Mouse (Mus musculus) thymus, postnatal 36 days (tissue): ENCODE measurements around the gene Morf4l1.

ENCODE experiments used
- DNase-seq, 2 experiments: peaks; one replicate each; pipeline ENCODE4 v3.0.0; 2022; ENCODE audit warnings: mixed read lengths in 2 of 2

The Morf4l1 gene

DNA sequence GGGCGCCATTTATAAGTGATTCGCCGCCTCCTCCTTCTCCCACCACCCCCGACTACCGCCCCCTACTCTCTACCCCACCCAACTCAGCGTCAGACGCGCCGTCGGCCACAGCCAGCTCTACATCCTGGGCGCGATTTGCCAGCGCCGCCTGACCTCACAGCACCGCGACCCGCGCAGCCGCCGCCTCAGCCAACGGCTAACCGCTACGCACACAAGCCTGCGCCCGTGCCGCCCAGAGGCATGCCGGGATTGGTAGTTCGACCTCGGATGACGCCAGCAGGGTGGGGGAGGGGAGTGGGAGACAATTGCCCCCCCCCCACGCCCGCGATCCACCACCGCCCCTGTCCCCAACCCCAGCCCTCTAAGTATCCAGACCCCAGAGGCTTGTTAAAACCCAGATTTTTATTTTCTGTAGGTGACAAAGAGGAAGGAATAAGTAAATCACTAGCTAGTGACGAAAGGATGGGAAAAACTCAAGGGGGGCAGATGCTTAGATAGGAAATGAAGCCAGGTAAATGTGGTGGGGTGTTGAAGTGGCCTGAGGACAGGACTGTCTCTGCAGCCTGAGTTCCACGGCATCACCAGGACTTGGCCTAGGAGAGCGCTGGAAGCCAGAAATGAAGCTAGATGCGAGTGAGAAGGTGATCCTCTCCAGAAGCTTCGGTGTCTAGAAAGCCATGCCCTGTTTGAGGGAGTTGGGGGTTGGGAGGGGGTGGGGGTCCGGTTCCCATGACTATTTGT lies at the start of gene Morf4l1:
TSS of gene Morf4l1 (minus strand) at position 208 of the 741 bp plus-strand sequence.
- peak; percentile 93 to 98 for DNase-seq

DNA sequence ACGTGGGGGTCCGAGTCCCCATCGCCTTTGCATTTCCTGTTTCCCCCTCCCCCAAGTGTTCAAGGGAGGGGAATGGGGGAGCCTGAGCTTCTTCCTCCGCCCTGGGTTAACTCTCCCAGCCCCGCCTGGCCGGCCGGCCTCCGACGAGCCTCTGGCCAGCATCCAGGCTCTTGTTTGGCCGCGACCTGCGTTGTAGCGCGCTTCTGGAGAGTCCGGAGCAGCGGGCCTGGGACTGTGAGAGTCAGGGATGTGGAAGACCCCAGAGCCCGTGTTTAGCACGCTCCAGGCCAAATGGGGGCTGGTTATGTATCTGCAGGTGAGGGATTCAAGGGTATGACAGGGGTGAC lies 49.1 kb upstream of the Morf4l1 start:
- no peak for DNase-seq

DNA sequence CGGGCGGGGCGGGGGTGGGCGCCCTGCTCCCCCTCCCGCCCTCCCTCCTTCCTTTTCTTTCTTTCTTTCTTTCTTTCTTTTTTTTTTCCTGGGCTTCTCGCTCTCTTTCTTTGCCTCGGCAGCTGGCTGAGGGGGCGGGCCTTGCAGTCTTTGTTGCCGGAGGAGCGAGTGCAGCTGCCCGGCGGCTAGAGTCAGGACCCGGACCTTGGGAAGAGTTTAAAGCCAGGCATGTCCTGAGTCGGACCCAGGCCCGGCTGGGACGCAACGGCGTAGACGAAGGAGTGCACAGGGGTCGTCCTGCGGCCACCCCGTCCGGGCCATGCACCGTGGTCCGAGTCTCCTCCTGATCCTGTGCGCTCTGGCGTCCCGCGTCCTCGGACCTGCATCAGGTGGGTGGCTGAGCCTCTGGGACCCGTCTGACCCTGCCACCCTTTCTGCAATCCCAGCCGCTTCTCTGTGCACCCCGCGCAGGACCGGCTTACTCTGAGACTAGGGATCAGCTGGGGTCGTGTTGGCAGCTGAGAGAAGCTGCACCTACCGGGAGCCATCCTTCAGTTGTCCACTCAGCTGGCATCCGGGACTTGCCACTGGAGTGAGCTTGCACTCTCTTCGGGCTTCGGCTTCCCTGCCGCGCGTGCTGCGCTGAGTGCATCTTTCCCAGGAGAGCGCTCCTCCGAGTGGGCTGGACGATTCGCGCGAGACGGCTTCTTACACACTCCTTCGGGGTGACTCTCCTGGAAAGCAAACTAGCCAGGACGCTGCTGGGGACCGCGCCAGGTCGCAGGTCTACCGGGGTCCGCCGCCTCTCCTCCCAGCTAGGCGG lies 48.6 kb upstream of the Morf4l1 start, which contains the start of gene Adamts7:
TSS of gene Adamts7 (plus strand) at position 144 of the 823 bp plus-strand sequence.
- DNase-seq = peak; percentile 24 to 53

DNA sequence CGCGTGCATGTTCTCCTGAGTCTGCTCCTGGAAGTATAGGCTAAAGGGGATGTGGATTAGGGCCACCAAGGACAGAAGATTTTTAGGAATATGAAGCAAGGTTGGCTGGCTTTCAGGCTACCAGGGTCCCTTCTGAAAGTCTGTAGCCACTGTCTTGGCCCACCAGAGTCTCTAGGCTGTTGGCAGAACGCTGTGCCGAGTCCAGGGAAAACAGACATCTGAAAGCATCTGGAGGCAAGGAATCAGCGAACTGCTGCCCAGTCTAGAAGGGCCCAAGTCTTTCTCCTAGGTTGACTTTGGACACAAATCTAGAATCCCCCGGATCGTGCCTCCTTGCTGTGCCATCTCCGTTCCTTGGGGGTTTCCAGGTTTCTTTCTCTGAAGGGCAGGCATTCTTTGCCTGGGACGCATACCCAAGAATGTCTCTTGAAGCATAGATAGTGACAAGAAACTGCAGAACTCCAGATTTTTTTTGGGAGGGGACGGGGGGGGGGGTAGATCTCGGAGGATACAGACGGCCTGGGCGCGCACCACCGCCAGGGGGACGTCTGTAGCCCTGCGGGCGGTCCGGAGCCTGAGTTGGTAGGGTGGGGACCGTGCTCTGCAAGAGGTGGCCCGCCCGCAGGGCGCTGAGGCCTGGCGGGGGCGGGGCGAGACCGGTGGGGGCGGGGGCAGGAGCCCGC lies 47.8 kb upstream of the Morf4l1 start:
- DNase-seq = peak; percentile 49 to 62

DNA sequence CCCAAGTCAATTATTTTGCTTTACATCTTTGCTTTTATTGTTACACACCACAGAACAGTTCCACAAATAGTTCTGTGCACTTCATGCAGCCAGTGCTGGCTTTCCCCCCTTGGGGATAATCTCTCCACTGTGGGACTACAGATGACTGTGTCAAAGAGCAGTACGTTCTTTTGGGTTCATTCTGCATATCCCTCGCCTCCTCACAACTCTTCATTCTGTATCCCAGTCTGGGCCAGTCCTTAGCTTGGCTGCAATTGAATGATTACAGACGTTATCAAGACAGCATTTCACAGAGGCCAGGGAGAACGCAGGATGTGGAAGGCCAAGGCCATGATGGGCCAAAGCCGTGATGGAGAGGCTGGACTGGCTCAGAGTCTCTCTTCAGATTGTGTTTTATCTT lies 32.3 kb upstream of the Morf4l1 start:
- DNase-seq = no peak

DNA sequence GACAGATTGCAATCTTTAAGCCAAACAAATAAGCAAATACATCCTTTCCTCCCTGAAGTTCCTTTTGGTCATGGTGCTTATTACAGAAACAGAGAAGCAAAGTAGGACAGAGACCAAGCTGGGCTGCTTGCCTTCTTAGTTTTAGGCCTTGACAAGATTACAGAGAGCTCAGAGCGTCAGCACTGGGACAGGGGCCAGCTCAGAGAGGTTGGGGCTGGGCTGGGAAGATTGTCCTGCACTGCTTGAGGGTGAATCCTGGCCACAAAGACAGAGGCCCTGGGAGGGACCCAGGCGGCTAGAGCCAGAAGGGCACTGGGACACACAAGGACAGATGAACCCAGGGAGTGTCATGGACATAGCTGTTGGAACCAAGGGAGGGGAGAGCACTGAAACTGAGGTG lies 31.2 kb upstream of the Morf4l1 start:
- DNase-seq = no peak

DNA sequence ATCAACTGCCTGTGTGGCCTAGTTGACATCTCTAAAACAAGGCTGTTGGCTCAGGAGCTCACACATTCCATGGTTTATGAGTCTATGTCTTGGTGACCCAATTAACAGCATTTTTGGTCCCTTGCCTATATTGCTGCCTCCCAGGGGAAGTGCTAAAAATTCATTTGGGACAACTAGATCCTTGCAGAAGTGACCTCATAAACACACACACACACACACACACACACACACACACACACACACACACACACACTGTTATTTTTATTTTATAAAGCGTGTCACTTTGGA lies 22.0 kb upstream of the Morf4l1 start:
- DNase-seq = no peak

DNA sequence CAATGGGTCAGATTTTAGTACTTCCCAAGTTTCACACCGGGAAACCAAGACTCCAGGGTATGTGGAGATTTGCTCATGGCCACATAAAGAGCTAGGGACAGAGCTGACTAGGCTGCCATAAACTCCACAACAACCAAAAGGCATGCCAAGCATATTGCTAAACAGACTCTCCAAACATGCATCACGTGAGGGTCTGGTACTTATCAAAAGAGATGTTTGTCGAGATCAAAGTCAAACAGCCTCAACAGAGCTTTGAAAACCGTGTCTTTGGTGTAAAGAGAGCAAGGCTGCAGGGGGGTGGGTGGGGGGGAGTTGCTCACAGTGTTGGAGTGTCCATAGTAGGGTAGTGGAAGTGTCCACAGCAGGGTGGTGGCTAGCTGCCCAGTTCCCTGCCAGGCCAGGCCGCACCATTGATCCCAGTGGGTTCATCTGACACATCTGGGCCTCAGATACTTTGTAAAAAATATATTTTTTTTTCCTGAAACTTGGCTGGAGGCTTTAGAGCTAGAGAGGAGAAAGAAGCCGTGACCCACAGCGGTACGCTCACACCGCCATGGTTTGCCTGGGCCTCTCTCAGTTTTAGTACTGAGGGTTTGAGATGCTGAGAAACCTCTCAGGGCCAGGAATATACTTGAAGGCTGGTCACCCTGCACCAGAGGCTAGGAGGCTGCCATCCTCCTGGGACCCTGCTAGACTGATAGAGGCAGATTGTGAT lies 21.5 kb upstream of the Morf4l1 start:
- DNase-seq = no peak

DNA sequence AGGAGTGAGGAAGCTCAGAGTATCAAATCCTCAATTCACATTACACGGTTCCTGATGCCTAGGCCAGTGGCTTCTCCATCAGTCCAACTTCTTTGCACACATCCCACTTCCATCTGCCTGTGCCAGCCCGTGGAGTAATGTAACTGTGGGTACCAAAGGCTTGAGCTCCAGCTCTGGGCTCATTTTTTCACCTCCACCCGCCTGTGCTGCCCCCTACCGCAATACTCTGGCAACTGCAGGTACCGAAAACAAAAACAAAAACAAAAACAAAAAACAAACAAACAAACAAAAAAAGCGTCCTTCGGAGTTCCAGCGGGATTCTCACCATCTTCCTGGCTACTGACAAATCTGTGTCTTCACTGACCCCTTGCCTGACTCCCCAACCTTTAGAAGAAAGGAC lies 20.9 kb upstream of the Morf4l1 start:
- DNase-seq = no peak

DNA sequence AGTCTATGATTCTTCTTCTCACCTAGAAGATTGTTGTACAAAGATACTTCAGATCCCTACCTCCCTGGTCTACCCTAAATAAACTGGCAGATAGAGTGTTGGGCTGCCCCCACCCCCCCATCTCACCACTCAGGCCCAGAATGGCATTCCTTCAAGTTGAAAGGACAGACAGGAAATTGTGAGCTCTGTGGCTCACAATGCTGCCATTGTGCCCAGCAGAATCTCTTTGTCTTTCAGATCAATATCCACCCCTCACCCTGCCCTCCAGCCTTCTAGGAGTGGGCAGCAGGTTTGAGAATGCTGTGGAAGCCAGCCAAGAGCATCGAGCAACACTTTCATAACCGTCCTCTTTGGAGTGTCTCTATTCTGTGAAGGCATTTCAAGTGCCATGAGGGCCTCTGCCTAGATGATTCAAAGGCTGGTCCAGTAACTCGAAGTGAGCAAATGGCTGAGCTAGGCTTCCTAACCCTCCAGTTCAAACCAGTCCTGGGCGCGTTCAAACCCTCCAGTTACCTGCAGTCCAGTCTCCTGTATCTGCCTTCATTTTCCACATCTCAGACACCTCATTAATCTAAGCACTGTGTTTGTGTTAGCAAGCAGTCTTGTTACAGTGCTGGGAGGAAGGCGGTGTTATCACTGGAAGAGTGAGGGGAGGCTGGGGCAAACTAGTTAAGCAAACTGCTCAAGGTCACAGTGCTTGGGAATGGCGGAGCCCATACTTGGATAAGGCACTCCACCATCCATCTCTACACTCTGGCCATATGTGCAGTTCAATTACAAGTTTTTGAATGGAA lies 19.2 kb upstream of the Morf4l1 start:
- no peak for DNase-seq

DNA sequence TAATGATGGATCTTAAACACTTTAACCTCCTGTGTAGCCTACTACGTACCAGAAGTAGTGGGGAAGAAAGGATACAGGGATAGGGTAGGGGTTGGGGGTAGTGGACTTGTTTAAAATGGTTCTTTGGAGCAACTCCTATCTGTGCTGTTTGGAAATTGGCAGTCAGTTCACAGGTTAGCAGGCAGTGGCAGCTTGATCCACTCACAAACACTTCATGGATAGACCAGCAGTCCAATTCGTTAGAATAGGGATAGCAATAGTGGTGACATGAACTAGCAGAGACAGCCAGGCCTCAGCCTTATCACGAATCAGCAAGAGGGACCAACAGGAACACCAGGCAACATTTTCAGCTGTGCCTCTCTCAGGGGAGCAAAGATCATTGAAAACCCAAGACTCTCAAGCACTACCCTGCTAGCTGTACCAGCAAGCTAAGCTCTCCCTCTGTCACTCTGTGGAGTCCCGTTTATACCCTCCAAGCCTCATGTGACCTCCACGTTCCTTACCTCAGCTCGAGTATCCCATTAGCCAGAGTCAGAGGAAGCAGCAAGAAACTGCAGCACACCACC lies 14.1 kb upstream of the Morf4l1 start:
- DNase-seq = no peak

DNA sequence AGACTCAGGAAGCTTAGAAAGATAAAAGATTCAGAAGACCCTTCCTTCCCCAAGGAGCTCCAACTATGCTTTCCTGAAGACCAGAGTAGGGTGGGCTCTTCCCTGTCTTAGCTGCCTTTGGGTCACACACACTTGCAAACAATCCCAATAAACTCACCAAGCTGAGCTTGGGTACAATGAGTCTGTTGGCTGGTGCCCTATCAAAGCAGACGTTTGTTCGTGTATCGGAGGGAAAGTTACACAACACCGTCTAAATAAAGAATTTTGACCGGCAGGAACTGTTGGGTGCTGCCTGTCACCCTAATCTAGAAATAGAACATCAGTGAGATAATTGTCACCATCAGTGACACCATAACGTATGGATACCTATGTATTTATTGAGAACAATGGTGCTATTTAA lies 12.6 kb upstream of the Morf4l1 start:
- no peak for DNase-seq

DNA sequence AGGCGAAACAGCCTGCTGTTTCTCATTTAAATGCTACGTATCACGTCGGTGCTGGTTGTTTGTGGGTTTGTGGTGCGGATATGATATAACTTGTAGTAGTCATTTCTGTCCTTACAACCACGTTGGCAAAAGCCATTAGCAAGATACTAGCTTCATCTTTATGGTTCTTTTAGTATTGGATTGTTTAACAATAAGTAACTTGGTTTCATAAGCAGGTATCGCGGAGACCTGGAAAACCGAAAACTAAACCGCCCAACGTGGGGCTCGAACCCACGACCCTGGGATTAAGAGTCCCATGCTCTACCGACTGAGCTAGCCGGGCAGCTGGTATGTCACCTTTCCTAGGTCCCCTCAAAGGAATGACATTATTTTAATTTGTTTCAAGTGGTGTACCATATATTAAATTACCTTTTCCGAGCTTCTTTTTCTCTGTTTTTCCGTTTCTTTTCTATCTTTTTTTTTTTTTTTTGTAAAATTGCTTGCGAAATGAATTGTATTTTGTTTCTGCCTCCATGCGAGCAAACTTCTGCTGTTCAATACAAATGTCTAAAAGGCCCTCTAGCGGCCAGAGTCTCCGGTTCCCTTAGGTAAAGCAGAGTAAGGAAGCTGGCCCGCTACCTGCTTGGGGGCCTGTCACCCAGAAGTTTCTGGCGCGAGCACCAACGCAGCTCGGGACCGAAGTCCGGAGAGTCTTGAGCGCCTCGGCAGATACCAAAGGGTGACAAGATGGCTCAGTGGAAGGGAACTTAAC lies 11.9 kb upstream of the Morf4l1 start:
- peak; percentile 85 to 87 for DNase-seq

DNA sequence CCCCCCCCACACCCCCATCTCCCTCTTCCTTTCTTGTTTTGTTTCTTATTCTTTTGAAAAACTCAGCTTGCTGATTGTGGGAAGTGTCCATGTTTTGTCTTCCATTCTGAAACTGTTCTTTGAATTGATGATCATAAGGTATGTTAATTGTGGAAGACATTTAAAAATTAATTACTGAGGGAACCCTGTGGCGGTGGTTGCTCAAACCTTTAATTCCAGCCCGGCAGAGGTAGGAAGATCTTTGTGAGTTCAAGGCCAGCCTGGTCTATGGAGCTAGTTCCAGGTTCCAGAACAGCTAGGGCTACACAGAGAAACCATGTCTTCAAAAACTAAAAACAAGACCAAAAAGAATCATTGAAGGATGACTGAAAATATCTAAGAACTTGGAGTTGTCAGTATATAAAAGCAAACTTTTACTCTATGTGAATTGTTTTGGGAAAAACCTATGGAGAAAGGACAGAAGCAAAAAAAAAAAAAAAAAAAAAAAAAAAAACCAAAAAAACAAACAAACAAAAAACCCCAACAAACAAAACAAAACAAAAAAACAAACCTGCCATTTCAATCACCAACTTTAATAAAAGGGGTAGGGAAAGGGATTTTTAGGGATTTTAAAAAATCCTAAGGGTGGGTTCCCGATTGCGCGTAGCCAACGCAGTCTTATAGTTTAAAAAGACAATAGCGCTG lies 11.0 kb upstream of the Morf4l1 start:
- no peak for DNase-seq

DNA sequence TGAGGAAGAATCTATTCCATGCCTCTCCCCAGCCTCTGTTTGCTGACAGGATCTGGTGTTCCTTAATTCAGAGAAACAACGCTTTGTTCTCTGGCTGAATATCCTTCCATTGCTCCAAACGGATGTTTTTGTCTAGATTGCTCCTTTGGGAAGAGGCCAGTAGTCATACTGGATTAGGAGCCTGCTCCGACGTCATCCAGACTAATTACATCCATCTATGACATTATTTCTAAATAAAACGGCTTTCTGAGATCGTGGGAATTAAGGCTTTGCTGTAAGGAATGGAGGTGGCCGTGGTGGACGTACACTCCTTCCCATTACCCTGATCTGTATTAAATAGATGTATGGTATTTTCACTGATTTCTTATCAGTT lies 10.3 kb upstream of the Morf4l1 start:
- no peak for DNase-seq

DNA sequence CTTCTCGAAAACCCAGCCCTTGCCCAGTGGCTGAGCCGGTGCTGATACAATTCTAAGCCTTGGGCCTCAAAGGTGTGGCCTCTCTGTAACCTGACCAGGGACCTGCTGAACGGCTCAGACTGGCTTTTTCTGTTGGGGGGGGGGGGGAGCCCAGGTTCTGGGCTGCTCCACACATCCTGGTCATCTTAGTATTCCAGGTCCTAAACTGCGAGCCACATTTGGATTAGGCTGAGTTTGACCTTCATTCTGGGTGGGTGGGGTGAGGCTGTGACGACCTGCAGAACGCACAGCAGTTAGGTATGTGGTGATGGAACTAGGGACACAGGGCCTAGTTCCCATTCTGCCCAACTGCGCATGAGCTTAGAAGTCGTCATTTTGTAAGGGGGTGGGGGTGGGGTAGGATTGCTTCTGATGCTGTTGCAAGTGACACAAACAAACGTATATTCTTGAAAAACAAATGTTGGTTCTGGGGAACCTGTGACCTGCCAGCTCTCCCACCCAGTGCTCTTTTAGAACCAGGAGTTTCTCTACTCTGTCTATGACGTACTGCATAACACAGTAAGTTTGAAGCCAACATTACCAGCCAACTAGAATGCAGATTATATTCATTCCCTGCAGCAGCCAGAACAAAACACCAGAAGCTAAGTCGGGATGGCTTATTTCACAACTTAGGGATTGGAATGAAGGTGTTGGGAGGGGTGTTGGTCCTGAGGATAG lies 9.7 kb upstream of the Morf4l1 start:
- no peak for DNase-seq

DNA sequence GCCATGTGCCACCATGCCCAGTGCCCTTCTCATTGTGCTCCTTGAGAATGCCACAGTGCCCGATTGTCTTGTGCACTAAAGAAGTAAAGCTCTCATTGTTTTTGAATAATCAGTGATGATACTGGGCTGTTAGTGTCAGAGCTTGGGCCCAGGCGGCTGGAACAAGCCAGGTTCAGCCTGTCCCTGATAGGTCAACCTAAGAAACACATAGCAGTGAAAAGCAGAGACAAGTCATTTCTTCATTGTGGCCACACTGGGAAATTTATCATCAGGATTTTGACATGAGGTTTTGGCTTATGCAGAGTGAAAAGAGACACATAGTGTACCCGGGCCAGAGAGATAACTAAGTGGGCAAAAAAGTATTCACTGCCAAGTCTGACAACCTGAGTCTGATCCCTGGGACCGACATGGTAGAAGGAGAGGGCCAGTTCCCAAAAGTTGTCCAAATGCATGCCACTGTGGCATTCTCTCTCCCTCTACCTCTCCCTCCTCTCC lies 7.7 kb upstream of the Morf4l1 start:
- no peak for DNase-seq

DNA sequence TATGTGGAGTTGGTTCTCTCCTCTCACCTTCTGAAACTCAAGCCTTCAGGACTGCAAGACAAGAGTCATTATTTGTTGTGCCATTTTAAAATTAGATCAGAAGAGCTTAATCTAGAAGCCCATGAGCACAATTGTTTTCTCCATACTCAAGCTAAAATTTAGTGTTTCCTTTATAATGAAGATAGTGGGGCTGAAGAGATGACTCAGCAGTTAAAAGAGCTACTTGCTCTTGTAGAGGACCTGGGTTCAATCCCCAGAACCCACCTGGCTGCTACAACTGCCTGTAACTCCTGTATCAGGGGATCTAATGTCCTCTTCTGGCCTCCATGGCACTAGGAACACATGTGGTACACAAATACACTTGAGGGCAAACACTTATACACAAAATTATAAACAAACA lies 2.7 kb upstream of the Morf4l1 start:
- DNase-seq = no peak

DNA sequence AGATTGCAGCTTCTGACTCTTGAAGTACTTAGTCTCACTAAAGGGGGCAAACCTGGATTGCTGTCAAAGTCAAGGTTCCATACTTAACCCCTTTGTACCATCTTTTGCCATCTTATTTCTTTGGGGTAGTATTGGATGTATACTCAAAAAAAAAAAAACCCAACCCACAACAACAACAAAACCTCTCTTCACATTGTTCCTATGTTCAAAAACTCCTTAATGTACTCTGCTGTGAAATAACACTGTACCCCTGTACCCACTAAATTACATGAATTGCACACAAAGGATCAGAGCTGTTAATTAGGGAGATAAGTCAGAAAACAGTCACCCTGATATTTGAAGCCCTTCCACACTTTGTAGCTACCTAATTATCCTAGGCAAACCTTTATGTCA lies 730 bp upstream of the Morf4l1 start:
- DNase-seq = no peak
